Mouse (Mus musculus) B cell, adult 2 months (primary cell): ENCODE data around the gene Actn2.

Experiments
- DNase-seq, 2 experiments: peaks; one replicate each; pipeline ENCODE4 v3.0.0; 2022

Gene Actn2

DNA sequence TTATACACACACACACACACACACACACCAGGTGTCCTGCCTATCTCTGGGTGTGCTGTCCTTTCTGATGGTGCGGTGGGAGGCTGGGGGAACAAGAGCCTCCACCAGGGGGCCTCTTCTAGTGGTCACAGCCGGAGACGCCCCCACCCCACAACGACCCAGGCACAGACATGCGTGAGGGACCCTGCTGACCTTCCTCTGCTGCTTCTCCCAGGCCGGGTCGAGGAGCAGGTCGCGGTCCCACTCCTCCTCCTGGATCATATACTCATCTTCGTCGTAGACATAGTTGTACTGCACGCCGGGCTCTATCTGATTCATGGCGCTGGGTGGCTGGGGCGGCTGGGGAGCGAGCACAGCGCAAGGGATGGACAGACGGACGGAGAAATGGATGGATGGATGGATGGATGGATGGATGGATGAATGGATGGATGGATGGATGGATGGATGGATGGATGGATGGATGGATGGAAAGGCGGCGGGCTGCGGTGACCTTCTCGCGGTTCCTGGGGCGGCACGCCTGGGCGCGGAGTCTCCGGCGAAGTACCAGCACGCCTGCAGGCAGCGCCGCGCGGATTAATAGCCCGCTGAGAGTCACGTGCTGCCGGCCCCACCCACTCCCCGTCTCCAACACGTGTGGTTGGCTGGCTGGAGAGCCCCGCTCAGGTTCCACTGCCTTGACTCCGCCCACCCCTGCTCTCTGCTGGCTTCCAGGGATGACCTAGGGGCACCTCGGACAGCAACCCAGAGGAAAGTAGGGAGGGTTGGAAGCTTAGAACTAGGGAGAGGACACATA is at the start of gene Actn2:
Gene Actn2, minus strand, starts transcription at position 578 of the 793 bp plus-strand sequence.
- peak; percentile 67 to 70 for DNase-seq

DNA sequence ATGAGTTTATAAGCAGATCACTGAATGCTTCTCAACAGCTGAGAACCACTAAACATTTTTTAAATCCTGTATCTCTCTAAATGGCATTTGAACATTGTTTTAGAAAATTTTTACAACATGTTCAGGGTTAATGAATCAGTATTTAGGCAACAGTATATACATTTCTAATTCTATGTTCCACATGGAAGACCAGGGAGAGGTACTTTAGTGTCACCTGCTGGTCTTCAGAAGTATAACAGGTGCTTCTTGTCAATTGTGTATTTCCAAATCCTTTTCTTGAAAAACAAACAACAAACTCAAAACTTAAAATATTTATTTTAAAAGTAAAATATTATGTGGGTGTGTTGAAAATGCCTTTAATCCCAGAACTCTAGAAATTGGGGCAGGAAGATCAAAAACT is 45.7 kb upstream of the Actn2 start:
- peak; percentile 3 to 5 for DNase-seq

DNA sequence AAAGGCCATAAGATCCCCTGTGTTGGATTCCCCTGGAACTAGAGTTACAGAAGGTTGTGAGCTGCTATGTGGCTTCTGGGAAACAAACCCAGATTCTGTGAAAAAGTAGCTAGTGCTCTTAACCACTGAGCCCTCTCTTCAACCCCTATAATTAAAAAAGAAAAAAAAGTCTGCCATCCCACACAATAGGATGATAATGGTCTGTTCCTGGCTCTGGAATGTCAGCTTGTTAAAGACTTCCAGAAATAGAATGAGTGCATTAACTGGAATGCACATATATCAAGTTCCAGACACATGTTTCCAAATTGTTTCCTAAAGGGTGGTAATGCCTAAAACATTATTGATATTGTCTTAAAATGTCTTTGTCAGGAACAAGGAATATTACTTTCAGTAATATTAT is 44.2 kb upstream of the Actn2 start:
- DNase-seq: no peak

DNA sequence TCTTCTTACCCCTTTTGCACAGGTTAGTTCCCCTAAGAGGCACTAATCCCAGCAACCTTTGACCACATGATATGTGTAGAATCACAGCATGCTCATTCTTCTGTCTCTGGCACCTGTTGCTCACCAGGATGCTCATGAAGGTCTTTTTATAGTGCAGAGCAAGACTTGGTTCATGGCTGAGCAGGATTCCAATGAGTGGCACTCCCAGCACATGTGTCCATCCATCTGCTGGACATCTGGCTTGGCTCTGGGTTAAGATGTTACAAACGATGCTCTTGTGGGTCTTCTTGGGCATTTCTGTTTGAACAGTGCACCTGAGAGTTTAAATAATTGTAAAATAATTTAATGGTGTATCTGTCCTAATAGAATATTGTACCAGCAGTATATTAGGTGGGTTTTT is 36.2 kb upstream of the Actn2 start:
- no peak for DNase-seq

DNA sequence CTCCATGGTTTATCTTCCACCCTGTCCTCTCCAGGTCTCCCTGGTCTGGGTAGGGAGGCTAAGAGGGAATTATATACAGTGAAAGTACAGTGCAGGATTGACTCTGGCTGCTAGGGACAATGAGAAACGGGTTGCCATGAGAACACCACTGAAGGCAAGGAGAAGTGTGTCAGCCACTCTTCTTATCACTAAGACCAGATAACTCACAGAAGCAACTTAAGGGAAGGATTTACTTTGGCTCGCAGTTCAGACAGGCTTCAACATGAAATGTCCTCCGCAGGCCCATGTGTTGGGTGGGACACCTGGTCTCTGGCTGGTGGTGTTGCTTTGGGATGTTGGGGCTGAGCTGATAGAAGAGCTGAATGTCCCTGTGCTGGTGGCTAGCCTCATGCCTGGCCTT is 32.2 kb upstream of the Actn2 start:
- no peak for DNase-seq

DNA sequence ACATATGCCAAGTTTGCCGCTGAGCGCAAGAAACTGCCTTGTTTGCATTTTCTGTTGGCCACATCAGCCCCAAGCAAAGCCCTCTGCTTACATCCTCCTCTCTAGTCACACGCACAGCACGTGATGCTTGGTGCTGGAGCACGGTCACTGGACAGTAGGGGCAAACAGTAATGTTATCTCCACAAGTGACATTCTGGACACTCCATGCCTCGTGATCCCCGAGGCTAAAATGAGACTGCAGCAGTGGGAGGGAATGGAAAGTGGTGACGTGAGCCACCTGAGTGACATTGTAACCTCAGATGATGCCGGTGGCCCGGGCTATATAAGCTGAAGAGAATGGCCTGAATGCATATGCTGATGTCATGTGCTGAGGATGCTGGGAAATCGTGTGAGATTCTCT is 29.4 kb upstream of the Actn2 start:
- no peak for DNase-seq

DNA sequence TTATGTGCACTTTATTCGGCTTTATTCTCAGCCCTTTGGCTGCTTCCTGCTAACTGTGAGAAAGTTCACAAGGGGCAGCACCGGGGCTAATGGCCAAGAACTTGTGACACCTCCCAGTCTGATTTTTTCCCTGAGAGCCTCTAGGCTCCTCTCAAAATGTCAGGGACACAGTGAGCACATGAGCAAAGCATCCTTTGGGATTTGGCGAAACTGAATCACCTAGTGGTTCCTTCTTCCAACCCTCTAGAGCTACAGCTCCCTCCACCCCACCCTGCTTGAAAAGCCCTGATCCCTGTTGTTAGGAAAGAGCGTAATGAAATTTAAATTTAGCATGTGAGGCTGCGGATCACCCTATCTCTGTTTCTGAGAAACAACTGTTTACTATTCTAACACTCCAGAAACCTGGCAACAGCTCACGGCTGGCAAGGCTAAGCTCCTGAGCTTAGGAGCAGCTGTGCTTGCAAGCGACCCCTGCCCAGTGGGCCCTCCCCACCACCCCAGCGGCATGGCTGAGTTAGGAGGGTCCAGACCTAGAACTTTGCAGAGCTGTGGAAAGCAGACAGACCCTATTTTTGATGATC is 28.6 kb upstream of the Actn2 start:
- DNase-seq: no peak

DNA sequence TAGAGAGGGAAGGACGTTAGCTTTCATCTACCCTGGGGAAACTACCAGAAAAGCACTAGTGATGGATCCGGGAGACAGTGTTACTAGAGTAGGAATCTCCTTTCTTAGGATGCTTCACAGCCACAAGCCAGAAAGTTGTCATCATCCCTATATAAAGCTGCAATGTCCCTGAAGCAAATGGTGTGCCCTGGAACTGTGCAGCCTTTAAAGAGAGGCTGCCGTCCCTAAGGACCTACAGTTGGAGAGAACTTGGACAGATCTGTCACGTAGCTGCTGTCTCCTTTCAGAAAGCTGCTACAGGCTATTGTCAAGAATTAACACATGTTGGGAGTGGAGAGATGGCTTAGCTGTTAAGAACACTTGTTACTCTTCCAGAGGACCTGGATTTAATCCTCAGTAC is 20.9 kb upstream of the Actn2 start:
- DNase-seq: no peak

DNA sequence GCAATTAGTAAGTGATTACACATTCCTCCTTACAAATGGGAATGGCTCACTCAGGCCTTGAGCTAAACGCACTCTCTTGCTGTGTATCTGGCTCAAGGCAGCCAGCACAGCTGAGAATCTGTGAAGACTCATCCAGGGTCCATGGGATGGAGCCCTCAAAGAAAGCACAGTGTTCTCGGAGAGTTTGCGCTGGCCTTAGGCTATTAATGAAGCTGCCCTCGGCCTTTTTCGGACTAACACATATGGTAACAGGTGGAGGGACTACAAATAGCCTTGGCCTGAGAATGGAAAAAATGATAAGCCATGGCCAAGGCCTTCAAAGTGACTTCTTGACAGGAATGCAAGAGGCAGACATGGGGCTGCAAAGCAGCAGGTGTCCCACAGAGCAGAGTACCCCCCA is 17.0 kb upstream of the Actn2 start:
- DNase-seq: no peak

DNA sequence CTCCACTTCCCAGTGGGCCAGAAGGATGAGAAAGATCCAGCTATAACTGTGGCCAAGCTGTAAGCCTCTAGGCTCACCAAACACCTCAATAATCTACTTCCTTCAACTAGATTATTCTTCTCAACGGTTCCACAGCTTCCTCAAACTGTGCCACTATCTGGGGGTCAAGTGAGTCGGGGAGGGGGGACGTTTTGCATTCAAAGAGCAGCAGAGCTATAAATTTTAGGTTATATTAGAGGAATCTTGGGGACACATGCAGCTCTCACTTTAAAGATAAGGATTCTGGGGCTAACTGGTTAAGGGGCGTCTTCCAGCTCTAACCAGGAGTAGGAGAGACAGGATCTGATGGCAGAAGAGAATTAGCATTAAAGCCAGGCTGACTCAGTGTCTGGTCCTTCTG is 15.6 kb upstream of the Actn2 start:
- DNase-seq: no peak

DNA sequence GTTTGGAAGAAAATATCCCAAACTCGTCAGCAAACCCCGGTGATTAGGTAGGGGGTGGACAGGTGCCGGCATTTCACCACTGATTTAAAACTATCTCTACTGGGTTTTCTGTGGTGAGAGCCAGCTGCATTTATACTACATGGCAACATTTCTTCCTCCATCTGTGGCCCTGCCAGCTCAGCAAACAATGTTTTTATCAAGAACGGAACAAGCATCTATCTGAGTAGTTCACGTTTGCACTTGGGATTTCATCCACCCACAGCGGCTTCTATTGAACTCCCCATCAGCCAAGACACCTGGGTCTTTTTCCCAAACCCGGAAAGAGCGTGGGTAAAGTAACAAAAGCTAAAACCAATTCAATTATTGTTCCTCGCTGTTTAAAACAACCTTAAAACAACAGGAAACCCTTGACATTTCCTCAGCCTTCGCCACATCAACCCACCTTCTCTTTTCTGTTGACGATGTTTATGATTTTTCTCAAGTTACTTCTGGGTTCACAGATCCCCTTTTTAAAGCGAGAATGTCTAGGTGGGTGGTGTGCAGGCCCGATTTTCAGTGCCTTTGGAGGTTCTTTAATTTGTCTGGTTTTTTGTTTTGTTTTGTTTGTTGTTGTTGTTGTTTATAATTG is 8.8 kb upstream of the Actn2 start:
- no peak for DNase-seq

DNA sequence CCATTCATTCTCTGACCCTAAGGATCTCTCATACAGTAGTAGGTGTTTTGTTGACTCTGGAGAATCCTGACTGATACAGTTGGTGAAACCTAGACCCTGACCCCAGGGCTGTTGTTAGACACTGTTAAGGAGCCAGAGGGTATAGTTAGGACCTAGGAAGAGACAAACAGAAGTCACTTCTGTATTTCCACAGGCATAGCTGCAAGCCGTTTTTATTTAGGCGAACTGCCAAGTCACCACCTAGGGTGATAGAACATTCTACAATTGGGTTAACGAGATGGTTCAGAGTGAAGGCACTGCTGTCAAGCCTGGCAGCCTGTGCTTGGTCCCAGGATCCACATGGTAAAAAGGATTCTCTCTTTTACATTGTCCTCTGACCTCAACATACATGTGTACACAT is 6.3 kb upstream of the Actn2 start:
- DNase-seq: no peak

DNA sequence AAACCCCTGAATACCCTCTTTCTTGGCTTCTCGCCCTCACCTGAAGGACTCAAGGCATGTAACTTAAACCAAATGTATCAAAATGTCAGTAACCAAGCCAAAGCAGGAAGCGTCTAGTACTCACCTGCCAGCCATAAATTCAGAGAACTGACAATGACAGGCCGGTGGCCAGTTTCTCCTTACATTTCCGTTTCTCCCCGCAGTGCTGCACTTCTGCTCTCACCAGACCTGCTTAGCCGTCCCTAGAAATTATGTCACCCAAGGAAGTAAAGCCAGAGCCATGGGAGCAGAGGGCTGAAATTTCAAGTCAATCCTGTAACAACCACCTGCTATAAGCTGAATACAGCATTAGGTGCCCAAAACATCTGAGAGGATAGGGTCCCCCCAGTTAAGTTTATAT is 887 bp upstream of the Actn2 start:
- peak in 1 of 2 experiments; percentile 2 for DNase-seq

DNA sequence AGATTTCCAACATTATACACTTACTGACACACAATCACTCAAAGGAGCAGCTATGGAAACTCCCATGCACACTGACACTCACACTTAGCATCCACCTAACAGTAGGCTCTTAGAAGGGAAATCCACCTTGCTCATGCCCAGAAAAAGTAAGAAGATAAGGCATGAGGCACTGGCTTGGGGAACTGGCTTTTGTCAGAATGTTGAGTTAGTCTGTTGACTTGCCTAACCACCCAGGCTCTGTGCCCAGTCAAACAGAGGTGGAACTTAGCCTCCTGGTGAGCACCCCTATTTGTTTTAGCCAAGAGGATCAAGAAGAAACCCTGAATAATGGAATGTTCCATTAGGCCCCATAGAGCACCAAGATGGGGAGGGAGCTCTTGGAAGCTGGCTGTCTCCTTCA is 1.1 kb downstream of the Actn2 start:
- no peak for DNase-seq

DNA sequence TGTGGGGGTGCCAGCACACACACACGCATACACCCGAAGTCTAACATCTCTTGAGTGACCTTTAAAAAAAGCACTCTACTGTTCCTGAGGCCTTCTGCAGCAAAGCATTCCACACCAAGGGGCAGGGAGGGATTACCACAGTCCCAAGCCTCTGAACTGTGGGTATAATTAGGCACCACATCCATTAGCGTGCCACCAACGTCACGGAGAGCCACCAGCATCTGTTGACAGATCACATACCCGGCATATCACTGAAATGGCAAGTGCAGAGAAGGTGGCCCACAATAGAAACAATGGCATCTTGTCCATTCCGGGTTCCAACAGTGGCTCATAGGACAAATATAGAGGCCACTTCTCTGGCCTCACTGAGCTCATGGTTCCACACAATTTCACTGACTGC is 2.8 kb downstream of the Actn2 start:
- no peak for DNase-seq

DNA sequence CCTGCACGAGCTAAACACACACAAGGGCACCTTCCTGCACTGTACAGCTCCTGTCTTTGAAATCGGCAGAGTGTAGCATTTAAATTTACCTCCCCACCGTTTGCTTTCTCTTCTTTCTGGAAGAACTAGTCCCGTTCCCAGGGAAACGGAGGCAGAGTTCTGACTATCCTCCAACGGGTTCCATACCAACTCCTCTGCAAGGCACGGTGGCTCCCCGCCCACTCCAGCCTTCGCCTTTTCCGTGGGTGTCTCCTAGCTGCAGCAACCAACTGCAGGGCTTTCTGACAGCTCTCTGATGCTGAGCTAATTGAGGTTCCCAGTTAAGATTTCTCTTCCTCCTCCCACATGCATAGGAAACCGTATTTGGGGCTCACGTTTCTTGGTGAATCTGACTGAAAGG is 6.5 kb downstream of the Actn2 start:
- DNase-seq: no peak

DNA sequence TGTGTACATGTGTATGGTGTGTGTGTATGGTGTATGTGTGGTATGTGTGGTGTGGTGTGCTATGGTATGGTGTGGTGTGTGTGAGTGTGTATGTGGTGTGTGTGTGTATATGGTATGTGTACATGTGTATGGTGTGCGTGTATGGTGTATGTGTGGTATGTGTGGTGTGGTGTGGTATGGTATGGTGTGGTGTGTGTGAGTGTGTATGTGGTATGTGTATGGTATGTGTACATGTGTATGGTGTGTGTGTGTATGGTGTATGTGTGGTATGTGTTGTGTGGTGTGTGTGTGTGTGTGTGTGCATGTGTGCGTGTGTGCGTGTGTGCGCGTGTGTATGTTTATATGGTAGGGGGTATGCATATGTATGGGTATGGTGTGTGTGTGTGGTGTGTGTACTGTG is 9.0 kb downstream of the Actn2 start:
- DNase-seq: no peak

DNA sequence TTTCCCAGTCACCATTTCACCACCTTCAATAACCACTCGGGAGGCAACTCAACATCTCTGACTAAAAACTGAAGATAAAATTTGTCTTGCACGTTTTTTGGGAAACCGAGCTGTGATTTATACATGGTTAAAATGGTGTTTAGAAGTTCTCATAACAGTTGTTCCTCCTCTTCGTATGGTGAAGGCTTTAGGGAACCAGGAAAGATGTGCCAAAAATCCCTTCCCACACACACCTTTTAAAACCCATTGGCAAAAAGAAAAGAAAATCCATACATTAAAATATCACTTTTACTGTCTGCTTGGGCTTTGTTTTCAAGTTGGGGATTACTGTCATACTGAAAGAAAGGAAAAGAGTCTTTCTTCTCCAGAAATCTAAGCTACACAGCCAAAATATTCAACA is 12.2 kb downstream of the Actn2 start:
- DNase-seq: no peak

DNA sequence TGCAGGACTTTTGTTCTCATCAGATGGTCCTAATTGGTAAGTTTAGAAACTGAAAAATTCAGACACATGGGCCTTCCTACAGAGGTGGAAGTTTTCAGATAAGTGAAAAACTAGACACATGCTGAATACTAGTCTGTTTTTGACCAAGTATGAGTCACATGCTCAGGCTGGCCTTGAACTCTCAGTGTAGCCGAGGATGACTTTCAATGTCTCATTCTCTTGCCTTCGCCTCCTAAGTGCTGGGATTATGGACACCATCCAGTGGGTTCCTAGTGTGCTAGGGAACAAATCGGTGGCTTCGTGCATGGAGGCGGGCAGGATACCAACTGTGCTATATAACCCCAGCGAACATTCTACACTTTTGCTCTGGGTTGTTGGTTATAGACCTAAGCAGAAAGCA is 13.0 kb downstream of the Actn2 start:
- no peak for DNase-seq

DNA sequence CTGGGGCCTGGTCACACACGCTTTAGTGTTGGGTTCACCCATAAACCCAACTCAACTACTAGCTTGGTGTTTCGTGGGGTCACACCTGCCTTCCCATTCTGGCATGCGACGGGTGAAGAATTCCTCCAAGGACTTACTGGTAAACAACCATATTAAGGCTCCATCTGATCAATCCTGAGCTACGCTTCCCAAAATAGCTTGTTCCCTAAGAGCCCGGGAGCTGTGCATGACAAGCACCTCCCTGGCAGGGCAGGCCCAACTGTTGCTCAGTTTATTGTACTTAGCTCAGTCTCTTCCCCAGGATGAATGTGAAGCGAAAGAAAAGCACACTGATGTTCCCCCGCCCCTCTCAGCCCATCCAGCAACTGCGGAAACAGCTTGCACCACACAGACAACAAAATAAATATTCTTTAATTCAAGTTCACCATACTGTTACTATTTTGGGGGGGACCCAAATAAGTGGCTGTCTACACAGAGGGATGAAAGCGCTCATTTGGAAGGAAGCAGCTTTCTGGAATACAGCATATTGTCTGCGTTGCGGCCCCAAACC is 17.4 kb downstream of the Actn2 start:
- no peak for DNase-seq

DNA sequence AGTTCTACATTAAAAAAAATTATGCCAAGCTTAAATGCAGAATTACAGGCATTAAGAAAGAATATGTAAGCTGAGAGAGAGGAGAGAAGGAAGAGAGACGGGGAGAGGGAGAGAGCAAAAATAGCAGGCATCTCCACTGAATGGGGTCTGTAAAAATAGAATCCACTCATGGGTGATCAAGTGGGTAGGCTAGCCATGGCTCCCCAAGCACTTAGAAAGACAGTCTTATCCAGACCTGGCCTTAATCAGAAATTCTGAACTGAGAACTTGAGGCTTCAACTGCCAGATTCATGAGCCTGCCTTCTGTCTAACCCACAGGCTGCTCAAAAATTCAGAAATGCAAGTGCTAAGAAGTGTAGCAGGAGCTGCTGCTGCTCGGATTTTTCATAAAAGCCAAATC is 20.4 kb downstream of the Actn2 start:
- DNase-seq: no peak

DNA sequence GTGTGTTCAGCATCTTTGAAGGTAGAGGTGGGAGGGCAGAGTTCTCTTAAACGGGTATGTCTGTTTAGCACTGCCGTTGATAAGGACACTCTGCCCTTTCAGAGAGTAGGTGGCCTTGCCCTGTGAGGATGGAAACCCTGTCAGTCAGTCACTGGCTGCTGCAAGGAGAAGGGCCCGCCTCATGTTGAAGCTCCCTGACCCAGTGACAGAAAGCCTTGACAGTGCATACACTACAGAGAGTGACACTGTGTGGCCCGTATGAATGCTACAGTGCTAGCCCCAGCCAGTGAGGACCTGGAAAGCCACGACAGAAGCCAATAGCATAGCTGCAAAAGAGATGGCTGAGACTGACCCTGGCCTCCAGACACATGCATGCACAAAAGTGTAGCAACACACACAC is 22.5 kb downstream of the Actn2 start:
- DNase-seq: no peak

DNA sequence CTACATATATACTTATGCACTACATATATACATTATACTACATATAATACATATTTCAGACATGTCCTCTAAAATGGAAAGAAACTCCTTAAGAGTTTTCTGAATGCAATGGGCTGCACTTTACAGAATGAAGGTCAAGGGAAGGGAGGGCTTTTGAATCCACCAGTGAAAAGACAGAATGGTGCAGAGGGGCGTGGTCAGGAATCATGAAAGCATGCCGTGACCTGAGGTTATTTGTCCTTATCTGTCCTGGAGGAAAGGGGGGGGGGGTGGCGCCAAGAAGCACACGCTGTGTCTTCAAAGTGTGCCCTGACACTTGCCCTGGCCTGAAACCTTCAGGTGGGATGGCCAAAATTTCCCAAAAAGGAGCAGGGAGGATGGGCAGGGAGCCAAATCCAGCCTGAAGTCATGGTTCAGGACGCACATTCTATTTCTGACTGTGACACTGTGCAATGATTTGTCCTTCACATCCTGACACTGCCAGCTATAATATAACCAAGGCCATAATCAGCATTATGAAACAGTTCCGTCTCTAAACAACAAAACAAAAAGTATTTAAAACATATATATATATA is 23.3 kb downstream of the Actn2 start:
- DNase-seq: no peak

DNA sequence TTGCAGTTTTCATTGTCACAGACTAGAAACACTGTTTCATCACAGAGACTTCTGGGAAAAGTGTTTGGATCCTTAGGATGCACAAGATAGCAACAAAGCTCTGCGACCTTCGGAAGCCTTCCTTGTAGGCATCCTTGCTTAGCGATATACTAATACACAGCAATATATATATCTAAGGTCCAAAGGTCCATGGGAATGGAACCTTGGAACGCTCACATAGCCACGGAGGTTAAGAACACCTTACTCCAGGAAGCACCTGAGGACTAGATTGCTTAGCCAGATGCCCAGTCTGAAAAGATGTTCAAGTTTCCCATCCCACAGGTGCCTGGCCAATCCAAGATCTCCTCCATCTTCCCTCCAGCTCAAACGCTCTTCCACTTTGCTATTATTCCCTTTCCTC is 26.4 kb downstream of the Actn2 start:
- no peak for DNase-seq
